Mouse (Mus musculus) ovary, postnatal 36 days (tissue): Measurements from ENCODE around the gene Gm36176.

ENCODE experiments used
- DNase-seq: peaks from one replicate; pipeline ENCODE4 v3.0.0; 2022; ENCODE audit warnings: low spot score, mixed read lengths

Gm36176 gene

DNA sequence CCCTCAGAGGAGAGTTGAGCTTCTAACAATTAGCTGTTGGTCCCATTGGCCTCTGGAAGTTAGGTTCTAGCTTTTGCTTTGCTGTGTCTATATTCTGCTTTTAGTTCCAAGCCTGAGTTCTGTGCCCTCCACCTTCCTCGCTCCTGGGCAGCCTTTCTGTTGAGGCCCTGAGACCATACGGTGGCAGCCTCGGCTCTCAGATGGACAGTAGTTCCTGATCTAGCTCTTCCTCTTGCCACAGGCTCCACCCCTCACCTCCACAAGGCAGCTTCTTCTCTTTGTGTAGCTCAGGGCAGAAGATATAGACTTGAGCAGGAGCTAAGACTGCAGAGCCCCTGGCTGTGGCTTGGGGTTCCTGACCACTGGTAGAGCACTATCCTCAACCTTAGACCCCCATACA, 33.7 kb downstream of the Gm36176 start:
- no peak for DNase-seq

DNA sequence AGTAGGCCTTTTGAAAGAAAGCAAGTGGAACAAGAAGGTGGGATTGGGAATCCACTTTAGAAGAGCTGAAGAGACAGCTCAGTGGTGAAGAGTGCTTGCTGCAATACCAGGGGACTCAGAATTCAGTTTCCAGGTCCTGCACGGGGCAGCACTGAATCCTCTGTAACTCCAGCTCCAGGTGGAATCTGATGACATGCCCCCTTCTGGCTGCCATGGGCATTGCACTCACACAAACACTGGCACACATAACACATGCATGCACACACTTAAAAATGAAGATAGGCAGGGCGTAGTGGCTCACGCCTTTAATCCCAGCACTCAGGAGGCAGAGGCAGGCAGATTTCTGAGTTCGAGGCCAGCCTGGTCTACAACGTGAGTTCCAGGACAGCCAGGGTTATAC, 36.0 kb downstream of the Gm36176 start:
- no peak for DNase-seq

DNA sequence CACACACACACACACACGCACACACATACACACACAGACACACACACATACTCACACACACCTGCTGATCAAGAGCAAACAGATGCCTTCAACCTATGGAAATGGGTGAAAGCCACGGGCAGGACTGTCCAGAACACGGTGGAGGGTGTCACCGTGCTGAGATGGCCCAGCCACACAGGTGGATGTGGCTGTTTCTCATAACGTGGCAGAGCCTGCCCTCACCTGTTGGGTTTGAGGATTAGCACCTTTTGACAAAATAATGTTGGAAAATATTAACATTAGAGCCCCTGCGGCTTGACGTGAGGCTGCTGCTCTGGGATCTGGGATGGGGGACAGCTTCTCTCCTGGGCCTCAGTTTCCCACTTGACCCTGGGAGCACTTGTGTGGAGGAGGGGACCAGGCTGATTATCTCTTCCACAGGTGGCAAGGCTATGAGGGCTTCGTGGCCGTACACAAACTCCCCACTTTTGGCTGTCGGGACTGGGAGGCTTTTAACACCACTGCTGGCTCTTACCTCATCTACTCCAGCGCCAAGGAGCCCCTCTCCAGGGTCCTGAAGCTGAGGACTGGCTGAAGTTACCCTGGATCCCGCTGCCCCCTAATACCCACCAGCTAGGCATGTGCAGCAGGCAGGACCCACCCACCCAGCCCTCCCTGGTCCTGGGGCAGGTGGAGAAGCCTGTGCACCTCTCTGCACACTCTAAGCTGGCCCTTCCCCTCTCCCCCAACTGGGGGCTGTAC, 39.6 kb downstream of the Gm36176 start:
- no peak for DNase-seq

DNA sequence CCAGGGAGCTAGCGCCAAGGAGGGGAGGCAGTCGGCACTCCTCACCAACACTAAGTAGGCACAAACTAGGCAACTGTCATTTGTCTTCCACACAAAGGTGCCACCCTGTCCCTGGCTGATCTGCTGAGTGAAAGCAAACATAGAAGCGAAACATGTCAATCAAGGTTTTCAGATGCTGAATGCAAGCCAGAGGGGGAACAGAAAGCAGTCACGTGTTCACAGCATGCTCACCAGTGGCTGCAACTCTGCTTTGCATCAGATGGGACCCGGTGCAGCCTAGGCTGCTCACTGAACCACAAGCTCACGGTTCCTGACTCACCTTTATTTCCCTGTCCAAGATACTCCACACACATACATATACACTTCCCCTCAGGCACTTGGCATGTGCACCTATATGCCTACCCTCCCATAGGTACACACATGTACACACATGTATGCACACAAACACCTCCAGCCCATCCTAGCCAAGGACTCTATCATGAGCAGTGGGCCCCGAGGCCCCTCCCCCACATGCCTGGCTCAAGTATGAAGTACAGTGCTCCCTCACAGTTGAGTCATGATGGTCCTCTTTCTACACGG, 44.5 kb downstream of the Gm36176 start:
- no peak for DNase-seq

DNA sequence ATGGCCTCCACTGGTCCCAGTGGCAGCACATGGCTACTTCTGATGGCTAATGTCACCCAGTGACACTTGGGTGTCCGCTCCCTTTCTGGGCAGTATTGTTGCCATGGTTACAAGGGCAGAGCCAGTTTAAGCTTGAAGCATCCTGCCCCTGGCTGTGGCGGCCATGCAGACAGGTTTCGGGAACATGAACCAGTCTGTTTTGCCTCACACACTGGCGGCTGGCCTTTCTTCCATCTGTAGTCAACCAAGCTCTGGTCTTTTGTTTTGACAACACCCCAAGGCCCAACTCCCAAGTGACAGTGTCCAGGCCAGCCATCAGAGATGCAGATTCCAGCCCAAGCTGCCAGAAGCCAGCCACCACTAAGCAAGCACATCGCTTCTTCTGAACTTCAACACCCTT, 49.0 kb downstream of the Gm36176 start:
- DNase-seq: no peak
